ENCODE assay signal across 24 mouse cellular contexts in the genomic region with DNA sequence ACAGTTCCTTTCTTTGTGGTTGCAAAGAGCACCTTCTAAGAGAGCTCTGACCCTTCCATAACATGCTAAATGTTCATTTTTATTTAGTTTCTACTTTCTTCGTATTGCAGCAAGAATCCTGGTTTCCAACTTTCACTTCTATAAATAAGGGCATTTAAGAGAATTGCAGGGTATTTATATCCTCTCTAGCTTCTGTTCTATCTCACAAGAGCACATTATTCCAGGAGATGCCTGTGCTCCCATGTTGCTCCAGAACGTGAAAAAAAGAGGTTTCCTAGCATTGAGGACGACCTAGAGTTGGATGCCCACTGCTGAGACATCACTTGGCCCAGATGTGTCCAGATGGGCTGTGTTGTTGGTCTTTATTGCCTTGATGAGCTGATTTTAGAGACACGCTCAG.
A peak's percentile ranks its signal among the peaks of the same experiment; 100 is the strongest.
DNase-seq lines count a peak whose midpoint lies in the region; ATAC-seq and TF ChIP-seq lines count a peak whose summit lies in the region.
"Had no signal": no experiment of that assay in that cellular context is flagged by ENCODE, and none has a peak within 500 bp of the region (broad histone marks: within the 10 kb centered on the region; RNA-seq: fewer than 3 reads in every experiment).

No protein-coding gene starts in this region.

- H3K4me1 ChIP-seq in olfactory bulb, adult 2 months (ENCODE audit: control insufficient read depth, insufficient read depth, low read length), result peaks cover 5% of the 10 kb centered on the region; the same call in 1 of the 2 replicates
- H3K4me1 ChIP-seq: embryonic facial prominence, embryonic 10.5 days; embryonic facial prominence, embryonic 13.5 days; forebrain, embryonic 15.5 days had no signal

- H3K4me3 ChIP-seq in olfactory bulb, adult 2 months (ENCODE audit: insufficient read depth, low read depth, low read length), result no peak overlapping the region
- H3K4me3 ChIP-seq: embryonic facial prominence, embryonic 10.5 days; embryonic facial prominence, embryonic 13.5 days; erythroblast, embryonic 14.5 days; forebrain, embryonic 12.5 days; forebrain, embryonic 15.5 days; heart, adult 2 months; heart, embryonic 10.5 days; heart, embryonic 13.5 days had no signal

- WGBS in olfactory bulb, adult 2 months, result 48% methylated on average over 4 of the region's 4 CpGs

- H3K27ac ChIP-seq in olfactory bulb, adult 2 months (ENCODE audit: insufficient read depth, low read depth, low read length), result peak overlapping the region; percentile 66
- H3K27ac ChIP-seq: embryonic facial prominence, embryonic 10.5 days; embryonic facial prominence, embryonic 13.5 days; forebrain, embryonic 12.5 days; forebrain, embryonic 15.5 days; heart, adult 2 months; heart, embryonic 10.5 days; heart, embryonic 13.5 days; hindbrain, embryonic 14.5 days; hindbrain, postnatal 0 days had no signal

- no peak for TF ChIP-seq POLR2A in olfactory bulb, adult 2 months (IDR thresholded peaks at IDR 0.05; ENCODE audit: insufficient read depth, low read depth, low read length)

- no peak for DNase-seq in frontal cortex, postnatal 14 days (ENCODE audit: low spot score in 2 of 2)
- DNase-seq in left cerebral cortex, adult 9 months (ENCODE audit: low spot score in 2 of 2), result peak; percentile 43 to 46
- no peak for DNase-seq in left cerebral cortex, adult 8-10 months (ENCODE audit: low spot score in 2 of 2)
- no peak for DNase-seq in thymus, postnatal 36 days
- DNase-seq: adrenal gland, adult 8-10 months; cerebellum, adult 18-20 months; cerebellum, adult 9-10 months; cerebellum, postnatal 14 days; gastrocnemius, postnatal 10 days; gastrocnemius, postnatal 36 days; heart, adult 2 months had no signal

- TF ChIP-seq CTCF in olfactory bulb, adult 2 months (IDR thresholded peaks at IDR 0.05; ENCODE audit: insufficient read depth, low read depth, low read length), result no peak

- peak; percentile 73 for ATAC-seq in frontal cortex, adult (ENCODE audit: low TSS enrichment)
- ATAC-seq: activated CD4-positive, CD25-positive, alpha-beta regulatory T cell, adult 4 months; forebrain, embryonic 15.5 days; hindbrain, postnatal 0 days; inflammation-experienced regulatory T-cells, adult 6 months had no signal

Comparison
In these comparisons a context has a peak if more than half of its experiments do, and no peak if none do; other contexts are left out.
1. DNase-seq: peak in left cerebral cortex, adult 9 months (2 of 2); none in frontal cortex, postnatal 14 days (0 of 2), left cerebral cortex, adult 8-10 months (0 of 2) and thymus, postnatal 36 days (0 of 2).